Mouse (Mus musculus) megakaryocyte, embryonic 14.5 days (primary cell): ENCODE results near the gene Gm10447.

Experiments used
- FLI1 ChIP-seq: IDR thresholded peaks from 2 replicates; pipeline ENCODE4 v1.6.1; 2012; ENCODE audit warnings: low read length, inconsistent platforms, mixed read lengths
- GATA1 ChIP-seq: IDR thresholded peaks from 3 replicates; pipeline ENCODE4 v1.6.1; 2012; ENCODE audit warnings: mixed read lengths, low read length, inconsistent platforms, borderline replicate concordance

DNA sequence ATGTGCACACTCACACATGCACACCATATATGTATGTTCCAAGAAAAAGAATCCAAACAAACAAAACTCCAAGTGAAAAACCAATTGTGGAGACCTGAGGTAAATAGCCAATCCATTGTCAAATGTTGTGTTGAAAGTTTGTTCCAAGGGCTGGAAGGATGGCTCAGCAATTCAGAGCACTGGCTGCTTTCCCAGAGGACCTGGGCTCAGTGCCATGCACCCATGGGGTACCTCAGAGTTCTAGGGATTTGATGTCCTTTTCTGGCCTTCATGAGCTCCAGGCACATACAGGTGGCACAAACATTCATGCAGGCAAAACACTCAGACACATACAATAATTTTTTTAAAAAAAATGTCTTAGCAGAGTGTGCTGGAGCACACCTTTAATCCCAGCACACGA is 8.4 kb downstream of the Gm10447 start:
- TF ChIP-seq GATA1 (no peak), FLI1 (no peak)
